Mouse (Mus musculus) embryonic facial prominence, embryonic 13.5 days (tissue): ENCODE measurements around the gene Crp. TPM values are rescaled to one million over a fixed set of nuclear protein-coding genes. Genes with fewer than 3 reads are reported as not detected.

Experiments used
- ATAC-seq: fragments of 200-750 bp; cut with Nextera tagmentation; 2 replicates; pipeline ENCODE4 v1.8.0; 2017; ENCODE audit warnings: low read depth; ENCODE audit not compliant: insufficient number of reproducible peaks, insufficient read depth, low FRiP score, low TSS enrichment
- H3K27ac ChIP-seq: fragments of 300-500 bp; sonication (generic); 2 replicates; pipeline ENCODE4 v1.5.1; 2015; ENCODE audit warnings: moderate library complexity, mild to moderate bottlenecking, inconsistent platforms
- H3K27me3 ChIP-seq: fragments of 300-500 bp; sonication (generic); 2 replicates; pipeline ENCODE4 v1.6.1; 2015; ENCODE audit warnings: mild to moderate bottlenecking, inconsistent platforms
- H3K36me3 ChIP-seq: fragments of 300-500 bp; sonication (generic); 2 replicates; pipeline ENCODE4 v1.6.1; 2015; ENCODE audit warnings: mild to moderate bottlenecking, inconsistent platforms
- H3K4me1 ChIP-seq: fragments of 300-500 bp; sonication (generic); 2 replicates; pipeline ENCODE4 v1.6.1; 2015; ENCODE audit warnings: inconsistent platforms
- H3K4me2 ChIP-seq: fragments of 300-500 bp; sonication (generic); 2 replicates; pipeline ENCODE4 v1.6.1; 2015; ENCODE audit warnings: moderate library complexity, mild to moderate bottlenecking, inconsistent platforms
- H3K4me3 ChIP-seq: fragments of 300-500 bp; sonication (generic); 2 replicates; pipeline ENCODE4 v1.5.1; 2015; ENCODE audit warnings: mild to moderate bottlenecking, inconsistent platforms
- H3K9ac ChIP-seq: fragments of 300-500 bp; sonication (generic); 2 replicates; pipeline ENCODE4 v1.6.1; 2015; ENCODE audit warnings: mild to moderate bottlenecking, inconsistent platforms
- H3K9me3 ChIP-seq: fragments of 300-500 bp; sonication (generic); 2 replicates; pipeline ENCODE4 v1.6.1; 2016; ENCODE audit warnings: inconsistent platforms
- WGBS: fragments of 180-500 bp; shearing (Covaris S2); methylation state at CpG from one replicate; pipeline ENCODE4 v1.1.7; 2015; ENCODE audit warnings: mixed read lengths; 5-methylcytosine and 5-hydroxymethylcytosine counted together
- polyA plus RNA-seq: library from polyadenylated mRNA; unstranded; fragments of >200 nt; fragmentation: Nextera tagmentation; extraction: Ambion mirVana; gene quantifications from 2 replicates; pipeline ENCODE4 v1.2.1, GENCODE M21; 2015

Gene Crp
- polyA plus RNA-seq, 1 experiment from 2014 or later, result not detected

DNA sequence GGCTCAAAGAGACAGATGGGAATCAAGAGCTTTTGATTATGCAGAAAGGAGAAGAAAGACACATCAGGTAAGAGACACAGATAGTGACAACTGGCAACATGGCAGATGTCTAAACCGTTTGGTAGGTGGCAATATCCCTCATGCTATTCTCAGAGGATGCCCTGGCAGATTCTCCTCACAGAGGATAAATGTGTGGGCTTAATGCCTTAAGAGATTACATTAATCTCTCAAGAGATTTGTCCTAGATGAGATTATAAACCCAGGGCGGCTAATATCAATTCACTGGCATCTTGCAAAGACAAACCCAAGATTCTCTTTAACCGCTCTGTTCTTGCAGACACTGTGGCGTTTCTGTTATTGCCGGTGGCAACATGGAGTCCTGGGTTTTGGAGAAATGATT is 14.3 kb upstream of the Crp start:
- no peaks in the 10 kb centered on the region for H3K4me1 ChIP-seq
- 84% methylated on average over 5 of the region's 5 CpGs for WGBS
- no peak for ATAC-seq
- no peaks in the 10 kb centered on the region for H3K27me3 ChIP-seq
- no peaks in the 10 kb centered on the region for H3K36me3 ChIP-seq
- no peak overlapping the region for H3K27ac ChIP-seq
- H3K4me3 ChIP-seq, result no peak overlapping the region
- H3K4me2 ChIP-seq, result no peak overlapping the region
- H3K9ac ChIP-seq, result no peak overlapping the region
- no peaks in the 10 kb centered on the region for H3K9me3 ChIP-seq

DNA sequence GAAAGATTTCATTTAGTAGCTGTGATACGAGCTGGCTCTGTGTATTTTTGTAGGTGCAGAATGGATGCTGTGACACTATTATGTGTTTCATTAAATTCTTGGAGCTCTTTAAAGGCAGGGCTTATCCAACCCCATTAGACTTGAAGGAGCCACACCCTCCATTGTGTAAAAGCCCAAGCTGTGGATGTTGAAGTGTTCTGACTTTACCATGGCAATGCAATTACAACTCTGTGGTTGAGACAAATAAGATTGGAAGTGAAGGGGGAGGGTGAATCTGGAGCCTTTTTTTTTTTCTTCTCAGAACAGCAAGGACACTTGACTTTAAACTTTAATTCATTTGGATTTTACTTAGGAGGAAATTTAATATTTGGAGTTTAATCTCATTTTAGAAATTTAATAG is 13.9 kb upstream of the Crp start:
- Histone ChIP-seq H3K36me3 (no peaks in the 10 kb centered on the region), H3K27ac (no peak overlapping the region), H3K4me2 (no peak overlapping the region), H3K4me1 (no peaks in the 10 kb centered on the region), H3K9ac (no peak overlapping the region), H3K4me3 (no peak overlapping the region), H3K27me3 (no peaks in the 10 kb centered on the region), H3K9me3 (no peaks in the 10 kb centered on the region)
- no peak for ATAC-seq
- WGBS, result 64% methylated on average over 1 of the region's 1 CpGs

- 75% methylated on average over 3 of the region's 3 CpGs for WGBS
- Histone ChIP-seq H3K4me3 (no peak overlapping the region), H3K27me3 (no peaks in the 10 kb centered on the region), H3K9me3 (no peaks in the 10 kb centered on the region), H3K27ac (no peak overlapping the region), H3K9ac (no peak overlapping the region), H3K4me1 (no peaks in the 10 kb centered on the region), H3K36me3 (no peaks in the 10 kb centered on the region), H3K4me2 (no peak overlapping the region)
- no peak for ATAC-seq
Observed at GRCm38 (mm10) chr1:172685178-172685577, 12.7 kb upstream of the Crp start.

GRCm38 (mm10) chr1:172697422-172697821 is 433 bp upstream of the Crp start:
- Histone ChIP-seq H3K4me1 (no peaks in the 10 kb centered on the region), H3K36me3 (no peaks in the 10 kb centered on the region), H3K27ac (no peak overlapping the region), H3K9me3 (no peaks in the 10 kb centered on the region), H3K27me3 (no peaks in the 10 kb centered on the region), H3K9ac (no peak overlapping the region), H3K4me3 (no peak overlapping the region), H3K4me2 (no peak overlapping the region)
- ATAC-seq, result no peak

DNA sequence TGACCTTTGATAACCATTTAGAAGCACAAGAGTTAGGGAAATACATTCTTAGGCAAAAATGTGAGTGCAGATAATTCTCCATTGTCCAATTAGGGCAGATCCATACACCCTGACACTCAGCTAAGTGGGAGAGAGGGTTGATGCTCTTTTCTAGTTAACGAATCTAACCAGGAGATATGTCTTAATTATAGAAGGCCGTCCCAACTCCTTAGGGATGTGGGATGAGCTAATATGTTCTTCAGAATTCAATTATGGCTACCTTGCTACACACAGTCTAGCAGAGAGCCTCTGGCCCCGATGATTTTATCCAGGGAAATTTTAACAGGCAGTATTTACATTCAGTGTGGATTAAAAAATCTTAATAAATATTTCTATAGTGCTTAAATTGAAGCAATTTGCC is 3.0 kb downstream of the Crp start:
- no peaks in the 10 kb centered on the region for H3K36me3 ChIP-seq
- H3K4me2 ChIP-seq, result no peak overlapping the region
- no peak overlapping the region for H3K4me3 ChIP-seq
- WGBS, result 83% methylated on average over 3 of the region's 3 CpGs
- no peaks in the 10 kb centered on the region for H3K9me3 ChIP-seq
- H3K4me1 ChIP-seq, result no peaks in the 10 kb centered on the region
- H3K9ac ChIP-seq, result no peak overlapping the region
- no peaks in the 10 kb centered on the region for H3K27me3 ChIP-seq
- no peak overlapping the region for H3K27ac ChIP-seq
- no peak for ATAC-seq

DNA sequence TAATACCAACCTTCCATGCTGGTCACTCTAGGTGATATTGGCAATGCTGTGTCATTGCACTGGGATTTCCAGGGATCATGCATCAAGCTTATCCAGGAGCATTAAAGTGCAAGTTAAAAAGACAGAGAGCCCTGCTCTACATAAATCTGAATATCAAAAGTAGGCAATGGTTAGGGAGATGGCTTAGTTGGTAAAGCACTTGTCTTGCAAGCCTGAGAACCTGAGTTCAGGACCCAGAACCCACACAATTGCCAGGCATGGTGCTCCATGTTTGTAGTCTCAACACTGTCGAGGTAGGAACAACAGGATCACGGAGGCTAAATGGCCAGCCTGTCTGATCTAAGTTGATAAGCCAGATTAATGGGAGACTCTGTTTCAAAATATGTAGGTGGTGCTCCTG is 3.5 kb downstream of the Crp start:
- H3K4me3 ChIP-seq, result no peak overlapping the region
- no peaks in the 10 kb centered on the region for H3K9me3 ChIP-seq
- H3K36me3 ChIP-seq, result no peaks in the 10 kb centered on the region
- 87% methylated on average over 2 of the region's 2 CpGs for WGBS
- no peaks in the 10 kb centered on the region for H3K4me1 ChIP-seq
- H3K27ac ChIP-seq, result no peak overlapping the region
- H3K9ac ChIP-seq, result no peak overlapping the region
- ATAC-seq, result no peak
- no peaks in the 10 kb centered on the region for H3K27me3 ChIP-seq
- H3K4me2 ChIP-seq, result no peak overlapping the region

GRCm38 (mm10) chr1:172701901-172702300 is 4.0 kb downstream of the Crp start:
- Histone ChIP-seq H3K4me2 (no peak overlapping the region), H3K36me3 (no peaks in the 10 kb centered on the region), H3K27me3 (no peaks in the 10 kb centered on the region), H3K4me3 (no peak overlapping the region), H3K27ac (no peak overlapping the region), H3K4me1 (no peaks in the 10 kb centered on the region), H3K9me3 (no peaks in the 10 kb centered on the region), H3K9ac (no peak overlapping the region)
- WGBS, result 90% methylated on average over 3 of the region's 3 CpGs
- ATAC-seq, result no peak

DNA sequence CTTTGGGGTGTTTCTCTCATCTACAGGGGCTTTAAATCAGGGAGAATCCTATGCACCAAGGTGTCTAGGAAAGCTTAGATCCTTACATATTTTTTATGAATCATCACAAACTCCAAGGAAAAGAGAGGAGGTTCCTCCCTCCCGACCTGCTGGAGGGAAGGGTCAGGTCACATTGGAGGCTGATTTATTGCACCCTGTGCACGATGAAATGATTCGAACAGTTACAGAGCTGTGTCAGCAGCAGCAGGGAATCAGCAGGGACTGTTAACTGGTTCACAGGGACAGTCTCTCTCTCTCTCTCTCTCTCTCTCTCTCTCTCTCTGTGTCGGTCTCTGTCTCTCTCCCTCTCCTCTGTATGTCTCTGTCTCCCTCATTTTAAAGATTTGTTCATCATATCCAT is 6.9 kb downstream of the Crp start:
- no peak overlapping the region for H3K27ac ChIP-seq
- H3K9me3 ChIP-seq, result no peaks in the 10 kb centered on the region
- no peak overlapping the region for H3K4me2 ChIP-seq
- WGBS, result 37% methylated on average over 4 of the region's 4 CpGs
- no peak overlapping the region for H3K4me3 ChIP-seq
- no peaks in the 10 kb centered on the region for H3K36me3 ChIP-seq
- ATAC-seq, result no peak
- H3K27me3 ChIP-seq, result no peaks in the 10 kb centered on the region
- H3K9ac ChIP-seq, result no peak overlapping the region
- H3K4me1 ChIP-seq, result no peaks in the 10 kb centered on the region

DNA sequence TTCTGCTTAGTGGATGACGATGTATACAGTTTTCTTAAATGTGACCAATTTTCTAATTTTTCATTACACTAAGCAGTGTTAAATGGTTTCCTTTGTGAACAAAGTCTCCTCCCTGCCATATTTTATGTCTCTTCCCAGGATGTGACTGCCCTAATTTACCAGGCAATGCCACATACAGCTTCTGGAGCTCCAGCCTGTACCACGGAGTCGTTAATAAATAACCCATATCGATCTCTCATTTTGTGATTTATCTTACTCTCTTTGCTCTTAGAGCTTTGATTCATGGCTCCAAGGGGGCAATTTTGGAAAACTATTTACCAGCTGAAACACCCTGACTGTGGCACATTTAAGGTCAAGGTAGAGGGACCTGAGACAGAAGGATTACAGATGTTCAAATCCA is 8.4 kb downstream of the Crp start:
- no peaks in the 10 kb centered on the region for H3K27me3 ChIP-seq
- H3K4me2 ChIP-seq, result no peak overlapping the region
- H3K36me3 ChIP-seq, result no peaks in the 10 kb centered on the region
- peaks cover 3% of the 10 kb centered on the region for H3K4me1 ChIP-seq
- WGBS, result 93% methylated on average over 4 of the region's 4 CpGs
- H3K9me3 ChIP-seq, result no peaks in the 10 kb centered on the region
- H3K9ac ChIP-seq, result no peak overlapping the region
- no peak overlapping the region for H3K4me3 ChIP-seq
- H3K27ac ChIP-seq, result no peak overlapping the region
- ATAC-seq, result no peak

DNA sequence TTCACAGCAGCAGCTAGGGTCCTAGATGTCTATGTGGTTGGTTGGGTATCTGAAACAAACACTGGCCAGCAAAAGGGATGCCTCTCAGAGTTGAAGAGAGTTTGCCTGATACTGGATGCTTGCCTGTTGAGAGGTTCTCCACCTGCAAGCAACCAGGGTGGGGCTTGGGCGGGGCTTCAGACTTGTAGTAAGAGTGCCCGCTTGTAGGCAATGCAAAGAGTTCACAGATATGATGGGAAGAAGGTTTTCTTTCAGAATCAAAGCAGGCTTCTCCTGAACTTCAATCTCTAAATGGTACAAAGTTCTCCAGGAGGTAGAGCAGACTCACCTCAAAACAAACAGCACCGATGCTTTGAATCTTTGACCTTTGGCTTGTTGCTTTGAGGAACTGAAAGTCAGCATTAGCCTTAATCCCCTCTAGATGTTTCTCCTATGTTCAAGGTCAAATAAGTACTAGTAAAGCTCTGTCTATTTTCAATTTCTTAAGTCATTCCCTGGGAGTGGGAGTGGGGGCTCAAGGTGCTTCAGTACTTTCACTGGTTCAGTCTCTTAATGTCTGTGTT is 12.0 kb downstream of the Crp start:
- Histone ChIP-seq H3K4me1 (peaks cover 17% of the 10 kb centered on the region), H3K9me3 (no peaks in the 10 kb centered on the region), H3K4me3 (no peak overlapping the region), H3K4me2 (no peak overlapping the region), H3K27me3 (no peaks in the 10 kb centered on the region), H3K27ac (no peak overlapping the region), H3K36me3 (no peaks in the 10 kb centered on the region), H3K9ac (no peak overlapping the region)
- WGBS, result 85% methylated on average over 3 of the region's 3 CpGs
- ATAC-seq, result no peak

DNA sequence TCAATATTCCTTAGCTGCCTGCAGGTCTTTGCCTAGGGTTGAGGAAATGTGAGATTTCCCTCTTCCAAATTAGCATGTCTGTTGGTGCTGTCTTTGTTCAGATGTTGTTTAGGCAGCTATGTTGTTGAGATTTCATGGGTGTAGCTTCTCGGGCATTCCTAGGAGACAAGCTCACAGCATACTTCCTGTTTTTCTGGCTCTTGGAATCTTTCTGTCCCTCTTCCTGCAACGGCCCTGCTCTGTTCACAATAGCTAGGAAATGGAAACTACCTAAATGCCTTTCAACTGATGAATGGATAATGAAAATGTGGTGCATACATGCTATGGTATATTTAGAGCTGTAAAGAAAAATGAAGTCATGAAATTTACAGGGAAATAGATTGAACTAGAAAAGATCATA is 13.5 kb downstream of the Crp start:
- no peaks in the 10 kb centered on the region for H3K36me3 ChIP-seq
- H3K9me3 ChIP-seq, result no peaks in the 10 kb centered on the region
- H3K4me1 ChIP-seq, result peaks cover 17% of the 10 kb centered on the region
- H3K4me2 ChIP-seq, result no peak overlapping the region
- no peak overlapping the region for H3K4me3 ChIP-seq
- no peak overlapping the region for H3K9ac ChIP-seq
- WGBS, result 16% methylated on average over 2 of the region's 2 CpGs
- peak overlapping the region; percentile 72 for H3K27ac ChIP-seq
- ATAC-seq, result no peak
- no peaks in the 10 kb centered on the region for H3K27me3 ChIP-seq

GRCm38 (mm10) chr1:172711962-172712361 is 14.1 kb downstream of the Crp start:
- 64% methylated on average over 4 of the region's 4 CpGs for WGBS
- H3K9me3 ChIP-seq, result no peaks in the 10 kb centered on the region
- H3K27ac ChIP-seq, result peak overlapping the region; percentile 72
- no peaks in the 10 kb centered on the region for H3K27me3 ChIP-seq
- H3K4me3 ChIP-seq, result no peak overlapping the region
- no peak overlapping the region for H3K4me2 ChIP-seq
- H3K9ac ChIP-seq, result no peak overlapping the region
- H3K36me3 ChIP-seq, result no peaks in the 10 kb centered on the region
- no peak for ATAC-seq
- H3K4me1 ChIP-seq, result peaks cover 17% of the 10 kb centered on the region

DNA sequence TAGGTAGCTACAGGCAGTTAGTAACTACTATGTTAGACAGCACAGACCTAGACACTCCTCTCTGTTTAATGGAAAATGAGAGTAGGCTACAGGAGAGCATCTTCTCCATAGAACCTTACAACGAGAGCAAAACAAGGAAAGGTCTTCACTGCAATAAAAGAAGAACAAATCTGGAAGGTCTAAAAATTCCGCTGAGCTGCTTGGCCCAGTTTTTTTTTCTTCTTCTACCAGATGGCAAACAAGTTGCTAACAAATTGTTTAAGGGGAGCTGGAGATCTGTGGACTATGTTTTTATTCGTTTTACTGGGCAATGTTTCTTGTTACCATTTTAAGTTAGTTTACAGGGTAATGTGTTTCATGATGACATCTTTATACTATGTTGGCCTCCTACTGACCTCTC is 53.4 kb downstream of the Crp start:
- WGBS, result 68% methylated on average over 3 of the region's 3 CpGs
- H3K27me3 ChIP-seq, result no peaks in the 10 kb centered on the region
- no peaks in the 10 kb centered on the region for H3K9me3 ChIP-seq
- H3K4me3 ChIP-seq, result no peak overlapping the region
- no peak overlapping the region for H3K27ac ChIP-seq
- no peak for ATAC-seq
- H3K4me2 ChIP-seq, result no peak overlapping the region
- H3K36me3 ChIP-seq, result no peaks in the 10 kb centered on the region
- no peak overlapping the region for H3K9ac ChIP-seq
- no peaks in the 10 kb centered on the region for H3K4me1 ChIP-seq
